In genomic region chr9:31119405-31119804, GRCm38 (mm10) we compare ENCODE assay signal across 26 mouse cellular contexts. TPM values are rescaled to one million over a fixed set of nuclear protein-coding genes. Genes with fewer than 3 reads are reported as not detected.
DNase-seq lines count a peak whose midpoint lies in the region; ATAC-seq and TF ChIP-seq lines count a peak whose summit lies in the region.
"Had no signal": no experiment of that assay in that cellular context is flagged by ENCODE, and none has a peak within 500 bp of the region (broad histone marks: within the 10 kb centered on the region; RNA-seq: fewer than 3 reads in every experiment).

No protein-coding gene starts in this region.

- peaks cover 36% of the 10 kb centered on the region for H3K4me1 ChIP-seq in small intestine, adult 2 months (ENCODE audit: control insufficient read depth, insufficient read depth, insufficient read length, low read length)
- no peaks in the 10 kb centered on the region for H3K4me1 ChIP-seq in midbrain, embryonic 14.5 days (ENCODE audit: control insufficient read depth, insufficient read depth, low read length)
- H3K4me1 ChIP-seq: hindbrain, embryonic 15.5 days had no signal

- intact Hi-C loops in gastrocnemius, adult 2 months (cut with DNase I): no loop called here

- H3K4me2 ChIP-seq in midbrain, embryonic 14.5 days (ENCODE audit: low read length): no peak overlapping the region
- H3K4me2 ChIP-seq: hindbrain, embryonic 15.5 days; liver, embryonic 11.5 days; neural tube, embryonic 15.5 days had no signal

- TF ChIP-seq CTCF in gastrocnemius, adult 2 months (IDR thresholded peaks at IDR 0.05): no peak
- no peak for TF ChIP-seq CTCF in small intestine, adult 2 months (IDR thresholded peaks at IDR 0.05; ENCODE audit: extremely low read depth, insufficient read length, insufficient replicate concordance, low read depth, low read length)

- no peak for DNase-seq in gastrocnemius, adult 2 months
- no peak for DNase-seq in gastrocnemius, adult 18-20 months (ENCODE audit: low spot score)
- DNase-seq in 416B (ENCODE audit: low read depth) (peak; percentile 31), R1 (ENCODE audit: low read depth, low spot score) (peak; percentile 44)
- DNase-seq in midbrain, embryonic 14.5 days: no peak
- no peak for DNase-seq in right cerebral cortex, adult 18-20 months
- DNase-seq: adrenal gland, postnatal 25 days; cerebellum, adult 8-10 months; forebrain, postnatal 0 days; gastrocnemius, postnatal 36 days; heart, adult 2 months; kidney, postnatal 25 days; layer of hippocampus, postnatal 36 days; liver, postnatal 0 days; thymus, postnatal 25 days had no signal

- H3K4me3 ChIP-seq in gastrocnemius, adult 2 months: peak overlapping the region; percentile 43
- peak overlapping the region; percentile 30 for H3K4me3 ChIP-seq in small intestine, adult 2 months (ENCODE audit: low read depth, low read length)
- H3K4me3 ChIP-seq in midbrain, embryonic 14.5 days (replicated peaks; ENCODE audit: low read depth, low read length): no peak overlapping the region
- H3K4me3 ChIP-seq: embryonic facial prominence, embryonic 10.5 days; forebrain, embryonic 10.5 days; heart, adult 2 months; heart, embryonic 15.5 days; hindbrain, embryonic 15.5 days; layer of hippocampus, adult 2 months; limb, embryonic 12.5 days; midbrain, embryonic 10.5 days; neural tube, embryonic 15.5 days had no signal

- H3K27me3 ChIP-seq in small intestine, adult 2 months (ENCODE audit: control insufficient read depth, insufficient read depth, low read length): no peaks in the 10 kb centered on the region
- H3K27me3 ChIP-seq in midbrain, embryonic 14.5 days (ENCODE audit: control insufficient read depth, insufficient read depth, low read length): no peaks in the 10 kb centered on the region
- H3K27me3 ChIP-seq: heart, embryonic 15.5 days; hindbrain, embryonic 15.5 days; limb, embryonic 12.5 days; neural tube, embryonic 15.5 days had no signal

- no peak overlapping the region for H3K27ac ChIP-seq in gastrocnemius, adult 2 months
- H3K27ac ChIP-seq in small intestine, adult 2 months (ENCODE audit: insufficient read depth, low read depth, low read length): peak overlapping the region; percentile 95
- no peak overlapping the region for H3K27ac ChIP-seq in midbrain, embryonic 14.5 days (replicated peaks; ENCODE audit: low read depth, low read length)
- H3K27ac ChIP-seq: embryonic facial prominence, embryonic 10.5 days; forebrain, embryonic 10.5 days; heart, adult 2 months; heart, embryonic 15.5 days; hindbrain, embryonic 15.5 days; layer of hippocampus, adult 2 months; macrophage; midbrain, embryonic 10.5 days; neural tube, embryonic 15.5 days had no signal

- no peak overlapping the region for H3K9ac ChIP-seq in midbrain, embryonic 14.5 days (replicated peaks; ENCODE audit: low read length)
- H3K9ac ChIP-seq: forebrain, postnatal 0 days; heart, embryonic 15.5 days; hindbrain, embryonic 15.5 days; limb, embryonic 12.5 days; liver, postnatal 0 days; neural tube, embryonic 15.5 days had no signal

- no peaks in the 10 kb centered on the region for H3K36me3 ChIP-seq in small intestine, adult 2 months (ENCODE audit: control insufficient read depth, insufficient read depth, low read length)
- H3K36me3 ChIP-seq in midbrain, embryonic 14.5 days (ENCODE audit: control insufficient read depth, insufficient read depth, low read length): no peaks in the 10 kb centered on the region
- H3K36me3 ChIP-seq: embryonic facial prominence, embryonic 10.5 days; forebrain, embryonic 10.5 days; heart, embryonic 15.5 days; hindbrain, embryonic 15.5 days; limb, embryonic 12.5 days; midbrain, embryonic 10.5 days; neural tube, embryonic 15.5 days had no signal

- H3K9me3 ChIP-seq in midbrain, embryonic 14.5 days (ENCODE audit: control insufficient read depth, low read length): no peaks in the 10 kb centered on the region
- H3K9me3 ChIP-seq: embryonic facial prominence, embryonic 10.5 days; forebrain, embryonic 10.5 days; heart, embryonic 15.5 days; hindbrain, embryonic 15.5 days; limb, embryonic 12.5 days; midbrain, embryonic 10.5 days; neural tube, embryonic 15.5 days had no signal

- WGBS in small intestine, adult 2 months: 26% methylated on average over 5 of the region's 5 CpGs
- 82% methylated on average over 5 of the region's 5 CpGs for WGBS in midbrain, embryonic 14.5 days

- TF ChIP-seq POLR2A in small intestine, adult 2 months (IDR thresholded peaks at IDR 0.05; ENCODE audit: low read depth, low read length): no peak

- ATAC-seq in midbrain, embryonic 14.5 days (ENCODE audit: low FRiP score, low TSS enrichment): no peak
- ATAC-seq: liver, postnatal 0 days had no signal

RNA-seq across cellular contexts. Expression of gene St14, which starts 12.2 kb away (rescaled TPM):
- under 1 TPM in 1 of 2 experiments, not detected in 1; 0.08 TPM for total RNA-seq in gastrocnemius, adult 2 months (2021)
- total RNA-seq in gastrocnemius, adult 18-20 months (2021): under 1 TPM in 1 of 2 experiments, not detected in 1; 0.41 TPM
- polyA plus RNA-seq in small intestine, adult 2 months (2012; rRNA removed): 132 and 279 TPM in 2 replicates
- 0.85 and 1.2 TPM in 2 replicates for polyA plus RNA-seq in midbrain, embryonic 14.5 days (2014; fragmentation: Nextera tagmentation; extraction: Ambion mirVana)
- total RNA-seq: gastrocnemius, postnatal 36 days had no signal

Comparison
In these comparisons a context has a peak if more than half of its experiments do, and no peak if none do; other contexts are left out.
1. DNase-seq: peak in 416B (single experiment) and R1 (single experiment); none in gastrocnemius, adult 2 months (single experiment), gastrocnemius, adult 18-20 months (single experiment), midbrain, embryonic 14.5 days (single experiment) and right cerebral cortex, adult 18-20 months (single experiment).